Mouse (Mus musculus) T-cell, adult 2 months (primary cell): ENCODE data around the gene Olfr571.

Experiments used
- DNase-seq: peaks from one replicate; pipeline ENCODE4 v3.0.0; 2022; ENCODE audit warnings: low spot score

Gene Olfr571

DNA sequence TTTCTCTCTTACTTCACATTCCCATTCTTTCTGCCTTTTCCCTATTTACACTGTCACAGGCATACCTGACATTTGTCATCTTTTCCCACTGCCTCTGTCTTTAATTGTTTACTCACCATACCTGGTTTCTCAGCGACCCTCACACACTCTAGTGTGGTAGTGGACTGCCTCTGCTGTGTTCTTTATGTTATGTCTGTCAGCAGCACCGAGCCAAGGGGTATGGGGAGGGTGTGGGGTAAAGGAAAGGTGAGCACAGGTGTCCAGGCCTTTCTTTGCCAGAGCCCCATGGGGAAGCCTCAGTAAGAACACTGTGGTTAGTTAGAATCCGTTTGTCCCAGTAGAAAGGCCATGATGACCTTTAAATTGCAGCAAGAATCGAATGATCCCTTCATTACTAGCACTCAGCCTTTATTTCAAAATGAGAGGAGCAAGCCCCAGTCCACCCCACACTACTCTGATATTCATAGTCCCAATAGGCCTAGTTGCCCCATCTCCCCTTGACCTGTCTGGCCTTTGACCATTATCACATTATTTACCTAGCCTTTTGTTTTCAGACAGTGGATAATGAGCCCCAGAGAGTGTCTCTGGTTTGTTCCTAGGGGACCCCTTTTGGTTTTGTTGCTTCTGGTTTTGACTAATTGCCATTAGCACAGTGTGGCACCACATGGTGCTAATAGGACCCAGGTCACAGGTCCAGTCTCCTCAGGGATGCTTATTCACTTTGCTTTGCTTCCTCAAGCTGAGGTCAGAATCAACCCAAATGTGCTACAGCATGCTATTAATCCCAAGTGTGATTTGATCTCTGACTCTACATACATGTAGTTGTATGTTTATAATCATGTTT lies at the start of gene Olfr571:
Gene Olfr571 (minus strand): TSS at position 505 of the 844 bp plus-strand sequence.
- DNase-seq, result no peak

DNA sequence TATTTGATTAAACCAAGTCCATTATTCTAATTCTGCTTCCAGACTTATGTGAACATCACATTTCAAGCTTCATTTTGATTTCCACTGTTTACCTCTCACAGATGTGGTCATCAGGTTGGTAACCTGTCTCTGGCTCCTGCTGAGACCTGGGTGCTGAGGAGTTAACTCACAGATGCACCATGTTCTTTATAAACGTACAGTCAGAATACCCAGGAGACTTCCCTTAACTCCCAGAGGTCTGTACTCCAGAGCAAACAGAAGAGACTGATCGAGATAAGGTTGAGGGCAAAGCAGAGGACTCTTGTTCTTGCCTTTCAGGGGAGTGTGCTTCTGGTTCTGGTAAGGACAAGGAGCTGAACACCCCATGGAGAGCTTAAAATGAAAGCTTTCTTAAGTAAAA lies 45.0 kb upstream of the Olfr571 start, which contains the start of gene Olfr576:
Gene Olfr576 (plus strand): TSS at position 301 of the 400 bp plus-strand sequence.
- DNase-seq, result no peak

DNA sequence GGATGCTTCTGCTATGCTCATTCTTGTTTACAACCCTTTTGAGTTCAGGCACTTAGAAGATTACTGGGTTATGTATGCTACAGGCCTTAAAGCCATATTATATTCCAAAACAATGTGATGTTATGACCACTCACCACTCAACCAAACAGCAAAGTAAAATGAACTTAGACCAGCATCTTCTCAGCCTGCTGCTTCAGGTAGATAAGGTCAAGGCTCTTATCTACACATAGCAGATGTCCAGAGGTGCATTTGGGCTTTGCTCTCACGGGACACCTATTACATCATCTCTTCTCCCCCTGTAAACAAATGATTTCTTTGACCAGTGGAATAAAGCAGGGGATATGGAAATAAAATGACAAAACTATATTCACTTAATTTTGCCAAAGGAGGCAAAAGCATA lies 41.3 kb upstream of the Olfr571 start, which contains the start of gene Olfr575:
Gene Olfr575 (minus strand): TSS at position 183 of the 400 bp plus-strand sequence.
- DNase-seq, result no peak

DNA sequence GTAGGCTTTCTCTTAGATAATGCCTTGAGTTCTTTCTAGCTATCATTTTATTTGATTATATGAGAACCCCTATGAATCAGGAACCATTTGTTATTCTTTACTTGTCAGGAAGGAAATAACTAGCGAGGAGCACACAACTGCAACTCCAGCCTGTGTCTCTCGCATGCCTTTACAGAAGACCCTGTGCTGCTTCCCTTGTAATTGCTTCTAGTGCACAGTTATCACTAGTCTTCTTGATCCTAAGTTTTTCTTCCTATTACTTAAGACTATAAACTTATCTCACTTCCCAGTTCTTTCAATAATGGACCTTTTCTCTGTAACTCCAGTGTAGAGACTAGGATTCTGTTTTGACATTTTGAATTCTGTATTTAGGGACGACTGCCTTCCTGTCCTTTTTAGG lies 40.8 kb upstream of the Olfr571 start:
- DNase-seq, result no peak

DNA sequence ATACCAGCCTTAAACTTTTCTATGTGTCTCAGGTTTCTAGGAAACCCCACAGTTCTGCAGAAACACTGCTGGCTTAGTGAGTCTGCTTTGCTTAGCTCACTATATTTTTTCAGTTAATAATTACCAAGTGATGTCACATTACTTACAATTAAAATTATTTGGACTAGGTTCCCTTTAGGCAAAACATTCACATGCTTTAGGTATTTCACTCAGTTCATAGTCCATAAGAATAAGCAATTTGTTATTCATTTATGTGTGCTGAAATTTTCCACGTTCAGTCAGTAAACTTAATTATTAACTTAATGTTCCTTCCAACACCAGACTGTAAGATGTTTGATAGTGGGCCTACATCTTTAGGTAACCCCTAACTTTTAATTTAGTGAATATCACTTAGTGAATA lies 33.4 kb upstream of the Olfr571 start:
- DNase-seq, result no peak

DNA sequence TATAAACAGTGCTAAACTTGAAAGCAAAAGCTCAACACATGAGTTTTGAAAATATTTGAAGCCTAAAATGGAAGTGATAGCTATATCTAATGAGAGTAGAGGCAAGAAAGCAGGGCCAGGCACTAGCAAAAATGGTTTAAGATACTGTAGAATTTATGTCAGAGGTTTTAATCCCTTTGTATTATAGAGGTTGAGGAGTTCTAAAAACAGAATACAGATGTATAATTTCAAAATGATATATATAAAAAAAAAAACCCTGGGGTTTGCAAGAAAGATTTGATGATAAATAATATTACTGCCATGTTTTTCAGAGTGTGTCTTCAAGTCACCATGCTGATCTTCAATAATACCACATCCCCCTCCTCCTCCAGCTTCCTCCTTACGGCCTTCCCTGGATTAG lies 30.8 kb upstream of the Olfr571 start, which contains the start of gene Olfr574:
Gene Olfr574 (plus strand): TSS at position 301 of the 400 bp plus-strand sequence.
- no peak for DNase-seq

DNA sequence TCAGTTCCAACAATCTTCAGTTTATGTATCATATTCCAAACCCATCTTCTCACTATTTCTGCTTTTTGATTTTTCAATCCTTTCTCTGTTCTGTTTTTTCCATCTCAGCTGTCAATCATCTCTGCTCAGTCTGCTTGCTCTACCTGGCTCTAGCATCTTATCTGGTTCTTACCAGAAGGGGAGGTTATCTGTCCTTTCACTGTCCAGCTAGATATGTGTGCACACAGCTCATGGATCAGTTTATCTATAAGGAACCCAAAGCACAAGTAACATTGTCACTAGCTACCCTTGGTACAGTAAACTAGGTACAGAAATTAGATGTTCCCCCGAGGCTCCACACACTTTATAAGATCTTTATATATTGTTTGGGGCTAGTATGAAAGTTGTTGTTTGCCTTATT lies 26.1 kb upstream of the Olfr571 start:
- DNase-seq, result no peak

DNA sequence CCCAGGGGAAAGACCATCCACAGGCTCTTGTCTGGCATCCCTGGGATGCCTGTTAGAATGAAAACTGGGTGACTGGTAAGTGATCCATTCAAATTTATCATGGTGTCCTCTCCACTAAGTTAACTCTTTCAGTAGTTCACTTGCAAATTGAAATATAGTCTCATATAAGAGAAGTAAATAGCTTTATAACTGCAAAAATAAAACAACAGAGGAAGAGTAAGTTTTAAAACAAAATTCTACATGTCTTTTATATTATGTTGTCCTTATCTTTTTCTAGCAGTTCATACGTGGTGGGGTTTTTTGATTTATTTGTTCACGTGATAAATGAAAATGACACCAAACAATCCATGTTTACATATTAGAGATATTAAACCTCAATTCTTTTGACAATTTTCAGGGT lies 25.1 kb upstream of the Olfr571 start, which contains the start of gene Olfr573-ps1:
Gene Olfr573-ps1 (minus strand): TSS at position 101 of the 400 bp plus-strand sequence.
- no peak for DNase-seq

DNA sequence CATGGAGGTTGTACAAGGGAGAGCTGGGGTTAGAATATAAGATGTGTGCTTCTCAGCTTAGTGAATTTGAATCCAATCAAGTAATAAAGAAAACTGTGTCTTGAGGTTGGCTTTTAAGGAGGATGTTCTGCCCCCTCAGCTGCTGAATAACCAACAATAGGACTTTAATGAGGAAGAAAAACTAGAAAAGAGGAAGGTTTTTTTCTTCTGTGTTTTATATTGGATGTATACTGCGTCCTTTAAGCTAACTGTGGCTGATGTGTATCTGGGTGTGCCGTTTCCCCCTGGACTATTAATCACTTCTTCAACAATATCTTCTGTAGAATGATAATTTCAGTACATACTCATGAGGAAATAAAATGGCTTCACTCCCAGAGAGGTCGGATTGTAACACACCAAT lies 9.8 kb upstream of the Olfr571 start:
- DNase-seq, result no peak

DNA sequence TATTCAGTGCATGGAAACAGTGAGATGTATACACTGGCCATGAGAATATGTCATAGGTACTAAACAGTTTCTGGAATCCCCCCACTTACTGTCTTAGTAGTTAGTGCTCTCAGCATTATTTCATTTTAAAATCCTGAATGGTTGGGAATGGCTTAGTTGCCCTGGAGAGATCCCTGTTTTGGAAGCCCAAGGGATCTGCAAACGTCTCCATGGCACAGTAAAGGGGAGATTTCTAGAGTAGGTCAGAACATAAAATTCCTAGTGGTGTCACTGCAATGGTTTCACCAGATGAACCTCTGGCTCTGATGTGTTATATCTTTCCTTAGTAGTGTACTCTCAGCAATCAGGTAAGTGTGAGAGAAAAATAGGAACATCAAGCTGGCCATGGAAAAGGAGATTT lies 6.8 kb upstream of the Olfr571 start, which contains the start of gene Olfr572:
Gene Olfr572 (plus strand): TSS at position 301 of the 400 bp plus-strand sequence.
- no peak for DNase-seq

DNA sequence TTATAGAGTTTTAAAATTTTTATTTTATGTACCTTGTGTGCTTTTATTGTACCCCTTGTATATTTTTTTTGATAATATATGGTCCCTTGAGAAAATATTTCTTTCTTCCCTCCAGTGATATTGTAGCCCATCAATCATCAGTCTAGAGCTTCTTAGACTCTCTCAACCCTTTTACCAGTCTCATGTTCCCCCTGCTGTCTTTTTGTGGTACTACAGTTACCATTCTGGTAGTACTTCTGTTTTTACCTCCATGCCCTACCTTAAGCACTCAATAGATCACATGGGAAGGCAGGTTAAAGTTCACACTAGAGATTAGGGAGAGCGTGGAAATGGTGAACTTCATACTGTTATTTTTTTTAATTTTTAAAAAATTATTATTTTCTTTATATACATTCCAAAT lies 2.3 kb upstream of the Olfr571 start:
- no peak for DNase-seq

DNA sequence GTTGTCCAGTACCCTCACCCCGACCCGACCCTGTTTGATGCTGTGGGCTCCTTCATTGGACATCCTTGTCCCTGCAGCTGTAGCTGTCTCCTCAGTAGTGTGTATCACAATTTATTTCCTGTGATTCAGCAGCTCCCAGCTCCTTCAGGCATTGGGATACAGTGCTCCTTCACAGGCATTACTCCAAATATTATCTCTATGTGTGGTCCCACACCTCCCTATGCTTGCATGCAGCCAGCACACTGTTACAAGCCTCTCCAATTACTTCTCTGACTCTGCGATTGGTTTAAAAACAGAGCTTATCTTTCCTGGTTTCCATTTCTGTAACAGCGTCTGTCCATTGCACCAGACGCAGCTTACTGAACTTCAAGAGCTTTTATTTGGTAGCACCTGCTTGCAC lies 931 bp downstream of the Olfr571 start:
- no peak for DNase-seq

DNA sequence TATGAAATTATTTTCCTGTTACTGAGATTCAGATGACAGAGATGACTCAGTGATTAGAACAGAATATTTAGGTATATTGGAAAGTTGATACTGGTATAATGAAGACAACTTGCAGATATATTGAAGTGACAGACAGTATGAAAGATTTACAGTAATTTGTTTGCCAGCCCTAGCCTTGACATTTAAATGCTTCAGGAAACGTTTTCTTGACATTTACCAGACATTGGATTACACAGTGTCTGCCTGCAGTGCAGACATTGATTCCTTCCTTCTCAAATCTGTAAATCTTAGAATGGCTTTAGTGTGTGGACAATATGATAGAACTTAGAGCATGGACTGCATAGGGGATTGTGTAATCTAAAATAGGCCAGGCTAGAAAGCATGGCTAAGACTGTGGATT lies 2.1 kb downstream of the Olfr571 start:
- no peak for DNase-seq

DNA sequence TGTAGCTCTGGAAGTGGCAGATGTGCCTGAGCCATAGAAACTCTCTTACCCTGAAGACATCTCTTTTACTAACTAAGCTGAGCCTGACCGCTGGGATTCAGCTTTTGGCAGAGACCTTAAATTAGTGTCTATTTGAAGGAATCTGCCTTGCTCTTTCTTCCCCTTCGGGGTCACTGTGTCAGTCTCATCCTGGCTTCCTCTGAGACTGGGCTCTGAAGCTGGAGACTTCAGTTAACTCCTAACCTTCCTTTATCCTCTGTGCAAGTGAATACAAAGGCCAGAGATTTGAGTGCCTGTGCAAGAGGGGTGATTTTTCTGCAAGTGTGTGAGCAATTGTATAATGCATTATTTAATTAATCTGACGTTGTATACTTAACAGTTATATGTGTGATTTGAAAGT lies 26.6 kb downstream of the Olfr571 start, which contains the start of gene Olfr569:
Gene Olfr569 (minus strand): TSS at position 101 of the 400 bp plus-strand sequence.
- DNase-seq, result no peak

DNA sequence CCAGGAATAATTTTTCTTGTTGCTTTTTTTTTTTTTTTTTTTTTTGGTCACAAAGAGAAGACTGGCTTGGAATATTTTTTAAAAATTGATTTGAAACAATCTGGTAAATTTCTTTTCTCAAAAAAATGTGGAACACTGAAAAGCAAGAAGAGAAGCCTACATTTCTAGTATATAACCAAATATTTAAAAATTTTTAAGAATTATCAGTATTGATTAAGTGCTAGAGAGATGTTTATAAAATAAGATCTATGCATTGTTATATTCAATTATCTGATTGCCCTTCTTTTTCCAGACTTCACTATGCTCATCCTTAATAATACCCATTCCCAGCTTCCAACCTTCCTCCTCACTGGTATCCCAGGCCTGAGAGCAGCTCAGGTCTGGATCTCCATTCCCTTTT lies 40.5 kb downstream of the Olfr571 start, which contains the start of gene Olfr568:
Gene Olfr568 (plus strand): TSS at position 301 of the 400 bp plus-strand sequence.
- DNase-seq, result no peak

DNA sequence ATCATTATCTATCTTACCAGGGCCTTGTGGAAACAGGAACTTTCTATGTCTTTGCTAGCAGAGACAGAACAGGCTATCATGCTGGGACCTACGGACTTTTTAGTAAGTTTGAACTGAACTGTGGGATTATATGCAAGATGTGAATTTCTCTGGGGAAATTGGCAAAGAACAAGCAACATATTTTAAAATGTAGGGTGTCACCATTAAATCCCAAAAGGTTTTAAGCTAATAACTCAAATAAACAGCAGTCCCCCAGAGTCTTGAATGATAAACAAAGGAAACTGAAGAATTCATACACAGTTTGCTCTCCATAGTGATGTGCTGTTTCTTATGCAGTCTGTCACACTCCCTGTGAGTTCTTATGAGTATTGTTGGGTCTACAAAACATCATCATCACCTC lies 58.7 kb downstream of the Olfr571 start, which contains the start of gene Olfr566:
Gene Olfr566 (minus strand): TSS at position 101 of the 400 bp plus-strand sequence.
- no peak for DNase-seq

DNA sequence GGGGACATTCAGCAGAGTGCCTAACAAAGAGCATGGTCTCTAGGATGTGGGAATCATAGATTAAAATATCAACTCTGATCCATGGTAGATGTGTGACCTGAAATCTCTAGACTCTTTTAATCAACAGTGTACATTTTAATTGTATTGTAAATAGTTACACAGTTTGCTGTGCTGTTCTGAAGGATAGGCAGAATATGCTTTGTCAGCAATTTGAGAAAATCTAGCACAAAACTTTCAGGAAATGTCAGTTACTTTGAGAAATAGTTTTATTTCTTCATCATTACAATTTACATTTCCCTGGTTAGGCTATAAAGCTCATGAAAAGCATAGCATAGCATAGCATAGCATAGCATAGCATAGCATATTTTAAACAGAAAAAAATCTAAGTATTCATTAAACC lies 61.5 kb downstream of the Olfr571 start:
- DNase-seq, result no peak
